Mouse (Mus musculus) heart, adult 10 weeks (tissue): ENCODE data around the gene Cyyr1. TPM values are rescaled to one million over a fixed set of nuclear protein-coding genes. Genes with fewer than 3 reads are reported as not detected.

Source experiments
- polyA plus RNA-seq: library from polyadenylated mRNA; stranded (reverse); fragments of 350-450 nt; fragmentation: Illumina TruSeq; extraction: RNeasy Lipid Tissue Mini Kit (QIAGEN cat#74804); gene quantifications from one replicate; pipeline ENCODE4 v1.2.3, GENCODE M21; 2014; ENCODE audit warnings: low read depth, low replicate concordance

Cyyr1 gene
- polyA plus RNA-seq = 31.7 TPM

DNA sequence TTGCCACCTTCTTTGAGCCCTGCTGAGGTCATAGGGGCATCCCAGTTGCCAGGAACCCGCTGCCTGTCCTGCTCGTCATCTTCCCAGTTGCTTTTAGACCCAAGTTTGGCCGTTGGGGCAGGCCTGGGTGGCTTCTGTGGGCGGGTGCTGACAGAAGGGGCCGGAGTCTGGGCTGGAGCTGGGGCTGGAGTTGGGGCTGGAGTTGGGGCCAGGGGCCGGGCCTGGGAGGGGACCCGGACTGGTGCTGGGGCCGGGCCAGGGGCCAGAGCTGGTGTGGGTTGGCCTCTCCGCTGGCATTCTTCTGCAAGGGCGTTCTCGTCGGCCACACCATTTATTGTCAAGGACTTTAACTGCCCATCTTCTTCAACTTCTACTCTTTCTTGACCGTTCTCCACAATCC lies at the start of gene Cyyr1:
Gene Cyyr1 (minus strand): TSS at position 101 of the 400 bp plus-strand sequence.

Other genes with a start within 250 kb of the Cyyr1 start
- 19.8 TPM for gene Adamts1, start 249.7 kb upstream of the Cyyr1 start, polyA plus RNA-seq